ENCODE assay signal across 17 mouse cellular contexts in genomic region chr13:96188618-96189017, GRCm38 (mm10). TPM values are rescaled to one million over a fixed set of nuclear protein-coding genes. Genes with fewer than 3 reads are reported as not detected.
DNase-seq lines count a peak whose midpoint lies in the region; ATAC-seq and TF ChIP-seq lines count a peak whose summit lies in the region.
"Had no signal": no experiment of that assay in that cellular context is flagged by ENCODE, and none has a peak within 500 bp of the region (broad histone marks: within the 10 kb centered on the region; RNA-seq: fewer than 3 reads in every experiment).

No protein-coding gene starts in this region.

- ATAC-seq in forebrain, embryonic 12.5 days (ENCODE audit: low FRiP score) = no peak
- ATAC-seq in midbrain, embryonic 11.5 days (ENCODE audit: low FRiP score) = 0 out of 2 replicates have a peak, but pooled peaks have one; percentile 40
- ATAC-seq: intestine, postnatal 0 days had no signal

- 13% methylated on average over 4 of the region's 4 CpGs for WGBS in forebrain, embryonic 10.5 days
- WGBS in forebrain, embryonic 12.5 days = 10% methylated on average over 4 of the region's 4 CpGs
- WGBS in midbrain, embryonic 11.5 days = 18% methylated on average over 4 of the region's 4 CpGs

- no peak overlapping the region for H3K9ac ChIP-seq in forebrain, embryonic 12.5 days
- no peak overlapping the region for H3K9ac ChIP-seq in midbrain, embryonic 11.5 days (ENCODE audit: low read length)
- H3K9ac ChIP-seq: heart, embryonic 13.5 days; limb, embryonic 15.5 days had no signal

- peaks cover 3% of the 10 kb centered on the region; the same call in 1 of the 2 replicates for H3K9me3 ChIP-seq in forebrain, embryonic 10.5 days
- H3K9me3 ChIP-seq in forebrain, embryonic 12.5 days = peaks cover 5% of the 10 kb centered on the region; the same call in 1 of the 2 replicates
- no peaks in the 10 kb centered on the region for H3K9me3 ChIP-seq in midbrain, embryonic 11.5 days (ENCODE audit: control insufficient read depth, low read length)
- H3K9me3 ChIP-seq: limb, embryonic 15.5 days had no signal

- H3K4me1 ChIP-seq in forebrain, embryonic 10.5 days = peaks cover 15% of the 10 kb centered on the region
- H3K4me1 ChIP-seq in forebrain, embryonic 12.5 days = peaks cover 14% of the 10 kb centered on the region
- no peaks in the 10 kb centered on the region; the same call in 1 of the 2 replicates for H3K4me1 ChIP-seq in midbrain, embryonic 11.5 days (ENCODE audit: control insufficient read depth, insufficient read depth, low read length)
- H3K4me1 ChIP-seq: heart, embryonic 13.5 days; limb, embryonic 15.5 days had no signal

- peak; percentile 18 for DNase-seq in forebrain, embryonic 10.5 days (ENCODE audit: extremely low spot score, low spot score)
- DNase-seq in ES-CJ7 (ENCODE audit: low read depth, low spot score) = peak; percentile 49
- DNase-seq in brain, embryonic 14.5 days (ENCODE audit: low read depth) = peak; percentile 87
- DNase-seq in midbrain, embryonic 11.5 days (ENCODE audit: low spot score, missing footprints) = peak; percentile 85
- no peak for DNase-seq in cerebellum, postnatal 10 days
- DNase-seq in gastrocnemius, adult 8-10 months (ENCODE audit: low spot score in 2 of 2) = no peak
- no peak for DNase-seq in left cerebral cortex, postnatal 14 days (ENCODE audit: low spot score in 2 of 2)
- DNase-seq: cerebellum, adult 9-11 months; kidney, postnatal 25 days; lung, postnatal 10 days; thymus, postnatal 4 days had no signal

- H3K4me2 ChIP-seq in forebrain, embryonic 12.5 days = no peak overlapping the region
- H3K4me2 ChIP-seq in midbrain, embryonic 11.5 days = no peak overlapping the region
- H3K4me2 ChIP-seq: heart, embryonic 13.5 days; limb, embryonic 15.5 days had no signal

- no peaks in the 10 kb centered on the region for H3K36me3 ChIP-seq in forebrain, embryonic 10.5 days (replicated peaks)
- H3K36me3 ChIP-seq in forebrain, embryonic 12.5 days (replicated peaks) = no peaks in the 10 kb centered on the region
- no peaks in the 10 kb centered on the region for H3K36me3 ChIP-seq in midbrain, embryonic 11.5 days (ENCODE audit: control insufficient read depth, insufficient read depth, low read length)
- H3K36me3 ChIP-seq: heart, embryonic 13.5 days; limb, embryonic 15.5 days had no signal

- TF ChIP-seq CTCF in brain, embryonic 14.5 days (IDR thresholded peaks at IDR 0.05; ENCODE audit: borderline replicate concordance, extremely low read depth, insufficient read depth, insufficient read length) = no peak

- no peak overlapping the region; the same call in 1 of the 2 replicates for H3K4me3 ChIP-seq in forebrain, embryonic 10.5 days
- no peak overlapping the region for H3K4me3 ChIP-seq in forebrain, embryonic 12.5 days (replicated peaks)
- H3K4me3 ChIP-seq in midbrain, embryonic 11.5 days (ENCODE audit: low read depth, low read length) = no peak overlapping the region
- H3K4me3 ChIP-seq: erythroblast, embryonic 14.5 days; heart, embryonic 13.5 days; limb, embryonic 15.5 days had no signal

- no peak overlapping the region for H3K27ac ChIP-seq in forebrain, embryonic 10.5 days
- no peak overlapping the region for H3K27ac ChIP-seq in forebrain, embryonic 12.5 days
- no peak overlapping the region for H3K27ac ChIP-seq in midbrain, embryonic 11.5 days (ENCODE audit: low read depth, low read length)
- H3K27ac ChIP-seq: heart, embryonic 13.5 days; limb, embryonic 15.5 days had no signal

- intact Hi-C loops in left cerebral cortex, postnatal 14 days (cut with DNase I) = no loop called here

- H3K27me3 ChIP-seq in forebrain, embryonic 10.5 days (ENCODE audit: poor library complexity, severe bottlenecking) = peaks cover 6% of the 10 kb centered on the region
- H3K27me3 ChIP-seq in forebrain, embryonic 12.5 days = no peaks in the 10 kb centered on the region
- H3K27me3 ChIP-seq in midbrain, embryonic 11.5 days (ENCODE audit: control insufficient read depth, insufficient read depth, low read length) = no peaks in the 10 kb centered on the region
- H3K27me3 ChIP-seq: heart, embryonic 13.5 days; limb, embryonic 15.5 days had no signal

- TF ChIP-seq POLR2A in brain, embryonic 14.5 days (IDR thresholded peaks at IDR 0.05; ENCODE audit: borderline replicate concordance, extremely low read depth, insufficient read depth, insufficient read length, poor library complexity, severe bottlenecking) = no peak

RNA-seq across cellular contexts. Expression of gene Sv2c, which starts 56.2 kb away (rescaled TPM):
- polyA plus RNA-seq in forebrain, embryonic 10.5 days (2016; fragmentation: Nextera tagmentation; extraction: Ambion mirVana) = 0.31 and 0.38 TPM in 2 replicates
- 0.86 and 1.4 TPM in 2 replicates for polyA plus RNA-seq in forebrain, embryonic 12.5 days (2016; fragmentation: Nextera tagmentation; extraction: Ambion mirVana)
- 4.7 and 16.3 TPM in 2 replicates for polyA plus RNA-seq in brain, embryonic 14.5 days (2012; rRNA removed)
- polyA plus RNA-seq in midbrain, embryonic 11.5 days (2014; fragmentation: Nextera tagmentation; extraction: Ambion mirVana) = 0.95 and 1.1 TPM in 2 replicates
- total RNA-seq in gastrocnemius, adult 8-10 months (2022) = under 1 TPM in 3 of 4 experiments, not detected in 1; 0.09 to 0.12 (median 0.11) TPM
- 10 to 100 TPM; 25.9 to 29.4 TPM for total RNA-seq in left cerebral cortex, postnatal 14 days (2021)
- total RNA-seq: megakaryocyte, adult 5-6 weeks had no signal

Comparison
In these comparisons a context has a peak if more than half of its experiments do, and no peak if none do; other contexts are left out.
1. DNase-seq: peak in forebrain, embryonic 10.5 days (single experiment), ES-CJ7 (single experiment), brain, embryonic 14.5 days (single experiment) and midbrain, embryonic 11.5 days (single experiment); none in cerebellum, postnatal 10 days (0 of 2), gastrocnemius, adult 8-10 months (0 of 2) and left cerebral cortex, postnatal 14 days (0 of 2).